Mouse (Mus musculus) stomach, postnatal 0 days (tissue): ENCODE measurements at regions not wholly inside any gene's neighbourhood (a gene's known extent, or its start where the extent isn't known, plus 50 kb on each side); places are given as distances from the start of the nearest gene placed in this dataset.

Experiments used
- CTCF ChIP-seq: IDR thresholded peaks from 2 replicates; pipeline ENCODE4 v1.5.1; 2016; ENCODE audit warnings: antibody characterized with exemption, low read depth, mild to moderate bottlenecking, moderate library complexity
- EP300 ChIP-seq: optimal IDR thresholded peaks from 2 replicates; pipeline ENCODE3; 2016; ENCODE audit warnings: antibody characterized with exemption

DNA sequence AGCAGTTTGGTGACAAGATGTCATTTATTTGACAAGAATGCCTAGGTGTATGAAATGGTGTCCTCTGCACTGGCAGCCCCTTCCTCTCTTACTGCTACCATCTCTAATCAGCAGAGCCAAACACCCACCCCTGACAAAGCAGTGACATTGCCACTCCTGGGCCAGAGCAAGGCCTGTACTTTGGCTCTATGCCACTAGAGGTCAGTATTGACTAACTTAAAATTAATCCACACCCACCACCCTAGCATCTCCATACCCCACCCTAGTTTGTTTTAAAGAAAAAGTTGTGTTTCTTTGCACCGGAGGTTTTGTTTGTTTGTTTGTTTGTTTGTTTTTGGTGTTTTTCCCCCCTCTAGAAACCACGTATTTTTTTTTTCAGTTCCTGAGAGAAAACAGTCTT is 231.7 kb downstream of the Poteg start:
- TF ChIP-seq EP300 (no peak), CTCF (peak; percentile 74)
